Mouse (Mus musculus) ovary, adult 18-20 months (tissue): ENCODE measurements at regions not wholly inside any gene's neighbourhood (a gene's known extent, or its start where the extent isn't known, plus 50 kb on each side); places are given as distances from the start of the nearest gene placed in this dataset.

Experiments used
- DNase-seq: peaks from one replicate; pipeline ENCODE4 v3.0.0; 2022; ENCODE audit warnings: low spot score, mixed read lengths

- no peak for DNase-seq
Measured at GRCm38 (mm10) chr3:63542638-63543408, 59.1 kb upstream of the Gm34302 start.

- DNase-seq, result no peak
Measured at GRCm38 (mm10) chr3:63538881-63539280, 55.2 kb upstream of the Gm34302 start.

GRCm38 (mm10) chr3:63534141-63534540, 50.5 kb upstream of the Gm34302 start:
- DNase-seq, result no peak
